Mouse (Mus musculus) liver, adult 2 months (tissue): ENCODE results near the gene Myom1.

ENCODE experiments used
- CTCF ChIP-seq: fragments of 200-500 bp; IDR thresholded peaks from 2 replicates; pipeline ENCODE4 v1.5.1; 2011; ENCODE audit warnings: low read depth, low read length, control low read depth
- POLR2A ChIP-seq: fragments of 200-500 bp; IDR thresholded peaks from 2 replicates; pipeline ENCODE4 v1.6.1; 2011; ENCODE audit warnings: low read length, control low read depth; ENCODE audit not compliant: insufficient read depth; ENCODE audit errors: extremely low read depth

DNA sequence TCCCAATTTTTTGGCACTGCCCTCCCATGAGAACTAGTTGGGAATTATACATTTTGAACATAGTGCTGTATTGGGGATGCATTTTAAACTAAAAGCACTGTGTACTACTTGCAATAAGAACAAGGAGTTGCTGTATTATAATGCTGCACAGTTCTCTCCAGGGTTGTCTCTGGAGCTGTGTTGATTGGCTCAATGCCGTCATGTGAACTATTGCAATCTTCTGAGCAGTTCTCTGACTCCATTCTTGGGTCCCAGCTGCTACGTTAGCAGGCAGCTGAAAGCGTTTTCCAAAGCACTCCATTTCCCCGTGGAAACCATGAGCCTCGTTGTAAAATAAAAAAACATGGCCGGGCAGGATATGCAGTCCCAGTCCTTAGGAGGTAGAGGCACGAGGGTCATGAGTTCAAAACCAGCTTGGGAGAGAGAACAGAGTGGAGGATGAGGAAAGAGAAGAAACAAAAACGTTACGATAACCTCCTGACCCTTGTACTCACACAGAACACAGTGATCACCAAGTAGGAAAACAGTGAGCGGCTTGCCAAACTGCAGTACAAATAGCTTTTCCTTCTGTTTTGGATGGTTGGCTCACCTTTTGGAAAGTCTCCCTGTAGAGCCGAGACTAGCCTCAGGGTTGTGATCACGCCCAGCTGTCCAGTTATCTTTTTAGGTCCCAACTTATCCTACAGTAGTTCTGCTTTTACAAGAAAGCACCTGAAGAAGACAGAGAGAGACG lies 60.6 kb downstream of the Myom1 start:
- no peak for TF ChIP-seq POLR2A
- no peak for TF ChIP-seq CTCF
